Mouse (Mus musculus) megakaryocyte-erythroid progenitor cell, adult 5-6 weeks (primary cell): ENCODE measurements around the gene Sele. TPM values are rescaled to one million over a fixed set of nuclear protein-coding genes. Genes with fewer than 3 reads are reported as not detected.
"Not testable (repeated sequence)": the region's sequence is repeated elsewhere in the genome, so short reads cannot be mapped to it uniquely, and the experiment has no call there.

Experiments used
- ATAC-seq: replicated peaks from 2 replicates; pipeline ENCODE4 v1.8.0; 2016; ENCODE audit warnings: mild to moderate bottlenecking, inconsistent platforms; ENCODE audit not compliant: severe bottlenecking, poor library complexity, low FRiP score, low TSS enrichment
- total RNA-seq, 2 experiments: library from RNA; stranded (forward) in 1 of 2; stranded (reverse) in 1 of 2; fragments of 200-1000, 215-1000 nt in 1 of 2; fragments of >200 nt in 1 of 2; fragmentation: Nextera tagmentation in 1 of 2; gene quantifications; 2 replicates each; pipeline ENCODE4 v1.2.3; 2014 to 2017

The Sele gene
- not detected in 2 replicates for total RNA-seq (2014; fragmentation: Nextera tagmentation)
- total RNA-seq (2017), result not detected in 2 replicates

- ATAC-seq, result no peak
These were observed at the start of gene Sele for GRCm38 (mm10) chr1:164047934-164048333. TSS of gene Sele (plus strand) at chr1:164048234.

- no peak for ATAC-seq
These were observed 46.1 kb upstream of the Sele start for GRCm38 (mm10) chr1:164001831-164002452.

GRCm38 (mm10) chr1:164004311-164004710, 43.7 kb upstream of the Sele start:
- ATAC-seq, result no peak

- ATAC-seq, result 0 out of 2 replicates have a peak, but pooled peaks have one; percentile 57
These were observed 38.8 kb upstream of the Sele start for GRCm38 (mm10) chr1:164009235-164009634.

- no peak for ATAC-seq
These were observed 33.4 kb upstream of the Sele start for GRCm38 (mm10) chr1:164014616-164015015.

- no peak for ATAC-seq
These were observed 29.7 kb upstream of the Sele start for GRCm38 (mm10) chr1:164018221-164018896.

- no peak for ATAC-seq
These were observed 28.2 kb upstream of the Sele start for GRCm38 (mm10) chr1:164019789-164020188.

- ATAC-seq, result not testable (repeated sequence)
These were observed 27.3 kb upstream of the Sele start for GRCm38 (mm10) chr1:164020746-164021145.

- ATAC-seq, result not testable (repeated sequence)
These were observed 25.9 kb upstream of the Sele start for GRCm38 (mm10) chr1:164022106-164022505.

GRCm38 (mm10) chr1:164025685-164026084, 22.3 kb upstream of the Sele start:
- peak; percentile 52; the same call in 1 of the 2 replicates for ATAC-seq

- 0 out of 2 replicates have a peak, but pooled peaks have one; percentile 57 for ATAC-seq
These were observed 20.6 kb upstream of the Sele start for GRCm38 (mm10) chr1:164027416-164027815.

GRCm38 (mm10) chr1:164040385-164041135, 7.5 kb upstream of the Sele start:
- ATAC-seq, result no peak

GRCm38 (mm10) chr1:164043549-164043948, 4.5 kb upstream of the Sele start:
- no peak for ATAC-seq

GRCm38 (mm10) chr1:164053561-164053960, 5.5 kb downstream of the Sele start:
- ATAC-seq, result no peak

GRCm38 (mm10) chr1:164054800-164055199, 6.8 kb downstream of the Sele start:
- ATAC-seq, result 0 out of 2 replicates have a peak, but pooled peaks have one; percentile 53

- no peak for ATAC-seq
These were observed 12.0 kb downstream of the Sele start for GRCm38 (mm10) chr1:164060071-164060470.

- peak; percentile 78 for ATAC-seq
These were observed 13.2 kb downstream of the Sele start for GRCm38 (mm10) chr1:164061278-164061677.

- no peak; the same call in 1 of the 2 replicates for ATAC-seq
These were observed 13.9 kb downstream of the Sele start, which contains the start of gene Sell for GRCm38 (mm10) chr1:164061925-164062324. TSS of gene Sell (plus strand) at chr1:164061982.

- no peak for ATAC-seq
These were observed 14.8 kb downstream of the Sele start for GRCm38 (mm10) chr1:164062856-164063255.

- ATAC-seq, result no peak
These were observed 15.7 kb downstream of the Sele start for GRCm38 (mm10) chr1:164063745-164064144.
